Mouse (Mus musculus) neural tube, embryonic 12.5 days (tissue): Measurements from ENCODE around the gene Slc7a15. TPM values are rescaled to one million over a fixed set of nuclear protein-coding genes. Genes with fewer than 3 reads are reported as not detected.

Experiments
- ATAC-seq: fragments of 200-750 bp; cut with Nextera tagmentation; 2 replicates; pipeline ENCODE4 v1.8.0; 2017; ENCODE audit warnings: low read depth, mild to moderate bottlenecking, moderate TSS enrichment, moderate library complexity; ENCODE audit not compliant: low FRiP score
- H3K27ac ChIP-seq: fragments of 300-500 bp; sonication (generic); 2 replicates; pipeline ENCODE4 v1.5.1; 2016
- H3K27me3 ChIP-seq: fragments of 300-500 bp; sonication (generic); replicated peaks from 2 replicates; pipeline ENCODE4 v1.6.1; 2016; ENCODE audit warnings: mild to moderate bottlenecking
- H3K36me3 ChIP-seq: fragments of 300-500 bp; sonication (generic); 2 replicates; pipeline ENCODE4 v1.6.1; 2016; ENCODE audit warnings: mild to moderate bottlenecking
- H3K4me1 ChIP-seq: fragments of 300-500 bp; sonication (generic); 2 replicates; pipeline ENCODE4 v1.6.1; 2016
- H3K4me2 ChIP-seq: fragments of 300-500 bp; sonication (generic); replicated peaks from 2 replicates; pipeline ENCODE4 v1.6.1; 2016; ENCODE audit warnings: mild to moderate bottlenecking
- H3K4me3 ChIP-seq: fragments of 300-500 bp; sonication (generic); 2 replicates; pipeline ENCODE4 v1.5.1; 2016
- H3K9ac ChIP-seq: fragments of 300-500 bp; sonication (generic); 2 replicates; pipeline ENCODE4 v1.6.1; 2016; ENCODE audit warnings: mild to moderate bottlenecking
- H3K9me3 ChIP-seq: fragments of 300-500 bp; sonication (generic); 2 replicates; pipeline ENCODE4 v1.6.1; 2016; ENCODE audit warnings: mild to moderate bottlenecking
- WGBS: fragments of 180-500 bp; shearing (Covaris S2); methylation state at CpG from one replicate; pipeline ENCODE4 v1.1.7; 2016; 5-methylcytosine and 5-hydroxymethylcytosine counted together
- polyA plus RNA-seq: library from polyadenylated mRNA; unstranded; fragments of >200 nt; fragmentation: Nextera tagmentation; extraction: Ambion mirVana; gene quantifications from 2 replicates; pipeline ENCODE4 v1.2.1, GENCODE M21; 2016

Slc7a15 gene
- polyA plus RNA-seq, 1 experiment from 2014 or later: not detected

DNA sequence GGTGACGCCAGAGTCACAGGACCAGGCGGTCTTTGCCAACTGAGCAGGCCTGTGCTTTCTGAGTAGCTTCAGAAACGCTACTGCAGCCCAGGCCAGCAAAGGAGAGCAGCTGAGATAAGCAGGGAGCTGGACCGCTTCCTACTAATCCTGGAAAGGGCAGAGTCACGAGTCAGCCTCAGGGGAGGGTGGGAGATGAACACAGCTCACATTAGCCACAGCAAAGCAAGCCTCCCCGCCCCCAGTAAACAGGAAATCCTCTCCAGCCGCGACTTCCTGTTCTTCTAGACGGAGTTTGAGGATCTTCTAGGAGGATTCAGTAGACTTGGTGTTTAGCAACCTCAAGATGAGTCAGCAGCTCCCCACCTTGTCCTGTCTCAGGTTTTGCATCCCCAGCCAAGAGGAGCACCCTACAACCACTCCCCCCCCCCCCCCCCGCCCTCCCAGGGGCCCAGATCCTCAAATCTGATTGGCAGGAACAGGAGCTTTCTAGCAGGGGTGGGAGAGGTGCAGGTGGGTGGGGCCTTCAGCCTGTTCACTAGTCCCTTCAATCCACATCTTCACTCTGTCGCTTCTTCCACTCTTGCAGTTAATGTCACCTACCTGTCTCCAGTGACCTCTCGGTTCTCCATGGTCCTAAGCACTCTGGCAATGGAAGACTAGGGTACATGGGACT lies 77.4 kb downstream of the Slc7a15 start:
- Histone ChIP-seq H3K4me1 (no peaks in the 10 kb centered on the region), H3K9ac (no peak overlapping the region), H3K36me3 (no peaks in the 10 kb centered on the region), H3K27ac (no peak overlapping the region), H3K4me2 (no peak overlapping the region), H3K4me3 (no peak overlapping the region), H3K9me3 (no peaks in the 10 kb centered on the region), H3K27me3 (no peaks in the 10 kb centered on the region)
- 67% methylated on average over 12 of the region's 12 CpGs for WGBS
- no peak for ATAC-seq

DNA sequence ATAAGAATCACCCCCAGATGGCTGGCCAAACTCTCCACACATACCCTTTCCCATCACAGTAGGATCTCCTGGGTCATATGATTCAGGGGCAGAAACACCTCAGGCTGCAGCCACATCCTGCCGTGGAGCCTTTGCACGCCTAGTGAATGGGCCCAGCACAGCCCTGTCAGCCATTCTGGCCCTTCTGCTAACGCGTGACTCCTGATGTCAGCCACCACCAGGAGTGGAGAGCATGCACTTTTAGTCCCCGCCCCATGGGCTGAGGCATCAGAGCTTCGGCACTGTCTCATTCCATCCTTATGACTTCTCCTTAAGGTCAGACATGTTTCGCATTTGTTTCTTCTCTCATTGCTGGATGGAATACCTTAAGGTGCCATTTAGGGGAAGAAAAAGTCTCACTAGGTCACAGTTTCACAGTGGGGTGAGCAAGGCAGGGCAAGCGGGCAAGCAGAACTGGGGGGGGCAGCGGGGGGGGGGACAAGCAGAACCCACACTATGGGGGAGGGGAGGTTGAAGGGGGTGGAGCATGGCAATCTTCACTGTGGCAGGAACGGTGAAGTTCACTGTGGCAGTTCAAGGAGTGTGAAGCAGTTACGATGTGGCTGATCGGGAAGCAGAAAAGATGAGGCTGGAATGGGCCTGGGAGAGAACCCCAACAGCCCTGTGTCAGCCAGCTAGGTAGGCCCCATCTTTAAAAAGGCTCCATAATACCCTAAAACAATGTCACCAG lies 79.3 kb downstream of the Slc7a15 start:
- no peaks in the 10 kb centered on the region for H3K36me3 ChIP-seq
- no peaks in the 10 kb centered on the region for H3K9me3 ChIP-seq
- no peaks in the 10 kb centered on the region for H3K27me3 ChIP-seq
- H3K4me2 ChIP-seq: no peak overlapping the region
- H3K4me1 ChIP-seq: no peaks in the 10 kb centered on the region
- no peak overlapping the region for H3K4me3 ChIP-seq
- H3K9ac ChIP-seq: no peak overlapping the region
- no peak for ATAC-seq
- 64% methylated on average over 12 of the region's 12 CpGs for WGBS
- H3K27ac ChIP-seq: no peak overlapping the region

DNA sequence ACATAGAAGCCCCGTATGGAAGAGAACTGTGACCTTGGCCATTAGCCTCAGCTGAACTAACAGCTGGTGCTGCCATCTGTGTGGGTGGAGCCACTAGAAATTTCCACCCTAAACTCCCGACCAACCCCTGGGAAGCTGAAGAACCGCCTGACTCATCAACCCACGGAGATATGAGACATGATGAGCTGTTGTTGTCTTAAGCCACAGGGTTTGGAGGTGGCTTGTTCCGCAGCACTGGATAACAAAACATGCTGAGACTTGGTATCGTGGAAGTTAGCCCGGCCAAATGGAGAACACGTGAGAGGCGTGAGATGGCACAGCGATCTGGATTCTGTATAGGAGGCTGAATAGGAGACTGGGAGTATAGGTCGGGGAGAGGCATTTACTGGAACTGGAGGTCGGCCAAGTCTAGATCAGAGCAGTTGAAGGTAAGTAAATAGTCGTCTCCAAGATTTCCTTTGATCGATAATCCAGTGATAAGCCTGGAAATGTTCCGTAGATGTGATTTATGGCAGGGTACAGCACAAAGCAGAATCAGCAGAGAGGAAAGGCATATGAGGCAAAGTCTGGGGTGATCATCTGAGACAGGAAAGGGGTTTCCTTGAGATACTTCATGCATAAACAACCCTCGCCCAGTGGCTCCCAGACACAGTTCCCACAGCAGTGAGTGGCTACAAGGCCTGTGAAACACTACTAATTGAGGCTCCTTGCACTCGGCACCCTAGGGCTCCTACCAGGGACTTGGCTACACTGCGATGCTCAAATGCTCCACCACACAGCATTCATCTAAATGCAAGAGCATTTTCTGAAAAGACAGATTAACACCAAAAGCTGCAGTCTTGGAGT lies 87.6 kb downstream of the Slc7a15 start:
- no peak overlapping the region for H3K4me3 ChIP-seq
- no peaks in the 10 kb centered on the region for H3K36me3 ChIP-seq
- 74% methylated on average over 18 of the region's 18 CpGs for WGBS
- no peak; the same call in 1 of the 2 replicates for ATAC-seq
- no peaks in the 10 kb centered on the region for H3K27me3 ChIP-seq
- no peak overlapping the region for H3K9ac ChIP-seq
- H3K27ac ChIP-seq: no peak overlapping the region
- no peaks in the 10 kb centered on the region for H3K9me3 ChIP-seq
- H3K4me1 ChIP-seq: no peaks in the 10 kb centered on the region
- H3K4me2 ChIP-seq: no peak overlapping the region

DNA sequence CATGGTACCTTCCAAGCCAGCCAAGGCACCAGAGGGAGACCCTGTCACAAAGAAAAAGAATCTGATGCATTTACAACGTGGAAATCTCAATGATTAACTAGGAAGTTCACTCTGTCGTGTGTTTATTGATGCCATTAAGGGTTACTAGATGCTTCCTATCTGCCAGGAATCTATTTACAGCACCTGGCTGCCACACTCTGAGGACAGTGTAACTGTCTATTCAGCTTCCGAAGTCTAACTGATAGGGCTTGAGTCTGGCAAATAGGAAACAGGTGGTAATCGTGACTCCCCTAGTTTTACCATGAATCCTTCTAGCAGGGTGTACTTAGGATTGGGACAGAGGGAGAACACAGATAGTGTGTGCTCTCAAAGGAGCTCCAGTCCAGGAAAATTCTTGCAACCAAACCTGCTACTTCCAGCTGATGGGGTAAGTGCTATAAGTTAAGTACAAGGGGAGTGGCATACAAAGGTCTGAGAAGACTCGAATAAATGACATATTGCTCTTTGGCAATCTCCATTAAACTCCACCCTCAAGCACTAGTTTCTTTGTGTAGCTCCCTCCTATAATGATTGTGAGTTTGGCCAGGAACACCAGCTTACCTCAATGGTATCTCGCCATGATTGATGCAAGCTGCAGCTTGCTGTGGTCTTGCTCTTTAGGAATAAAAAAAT lies 88.4 kb downstream of the Slc7a15 start:
- Histone ChIP-seq H3K4me1 (no peaks in the 10 kb centered on the region), H3K4me3 (no peak overlapping the region), H3K27me3 (no peaks in the 10 kb centered on the region), H3K9ac (no peak overlapping the region), H3K36me3 (no peaks in the 10 kb centered on the region), H3K9me3 (no peaks in the 10 kb centered on the region), H3K4me2 (no peak overlapping the region), H3K27ac (no peak overlapping the region)
- 51% methylated on average over 6 of the region's 6 CpGs for WGBS
- no peak for ATAC-seq

DNA sequence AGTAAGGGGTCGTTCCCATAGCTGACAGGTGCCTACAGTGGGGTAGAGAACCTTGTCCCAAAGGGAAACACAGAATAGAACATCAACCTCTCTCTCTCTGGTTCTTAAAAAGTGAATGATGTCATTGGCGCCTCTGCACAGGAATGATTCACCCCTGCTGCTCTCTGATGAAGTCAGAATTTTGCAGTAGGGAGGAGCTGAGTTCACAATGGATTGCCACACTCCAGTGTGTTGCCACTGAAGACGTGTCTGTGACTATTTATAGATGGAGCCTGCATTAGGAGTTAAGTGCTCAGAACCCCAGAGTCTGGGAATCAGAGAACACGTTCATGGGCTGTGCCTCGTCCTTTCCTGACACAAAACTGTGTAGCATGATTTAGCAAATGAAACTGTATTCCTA lies 89.2 kb downstream of the Slc7a15 start:
- no peak for ATAC-seq

DNA sequence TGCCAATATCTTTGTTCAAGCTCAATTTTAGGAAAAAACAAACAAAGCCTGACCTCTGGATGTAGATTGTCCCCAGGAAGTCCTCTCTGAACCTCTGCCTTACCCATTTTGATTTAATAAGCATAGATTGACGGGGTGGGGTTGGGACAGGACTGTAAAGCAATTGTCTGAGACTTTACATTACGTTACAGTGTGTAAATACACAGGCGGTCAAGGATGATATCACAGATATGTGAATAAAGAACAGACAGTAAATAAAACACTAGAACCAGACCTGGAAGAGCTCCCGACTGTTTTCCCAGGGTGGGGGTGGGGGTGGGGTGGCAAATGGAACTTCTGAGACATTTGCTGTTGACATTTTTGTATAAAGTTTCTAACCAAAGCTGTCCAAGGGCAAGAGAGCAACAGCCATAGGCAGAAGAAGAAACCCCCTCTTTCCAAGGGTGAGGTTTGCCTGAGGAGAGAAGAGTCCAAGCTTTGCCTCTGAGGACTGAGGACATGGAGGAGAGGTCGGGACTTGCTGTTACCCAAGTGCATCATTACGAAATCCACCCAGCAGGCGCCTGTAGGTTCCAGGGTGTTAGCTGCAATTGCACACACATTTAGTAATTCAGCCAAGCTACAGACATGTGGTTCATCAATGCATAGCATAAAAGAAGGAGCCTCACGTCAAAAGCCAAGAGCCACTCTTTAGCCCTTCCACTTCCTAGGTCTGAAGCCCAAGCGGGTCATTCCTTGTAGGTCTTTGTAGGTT lies 91.7 kb downstream of the Slc7a15 start:
- Histone ChIP-seq H3K27ac (no peak overlapping the region), H3K27me3 (no peaks in the 10 kb centered on the region), H3K9ac (no peak overlapping the region), H3K4me3 (no peak overlapping the region), H3K4me1 (no peaks in the 10 kb centered on the region), H3K9me3 (no peaks in the 10 kb centered on the region), H3K36me3 (no peaks in the 10 kb centered on the region), H3K4me2 (no peak overlapping the region)
- 76% methylated on average over 9 of the region's 9 CpGs for WGBS
- no peak for ATAC-seq

More for the DNA sequence above, 89.2 kb downstream of the Slc7a15 start:
- H3K4me1 ChIP-seq: no peaks in the 10 kb centered on the region
- no peak overlapping the region for H3K27ac ChIP-seq
- no peaks in the 10 kb centered on the region for H3K9me3 ChIP-seq
- H3K36me3 ChIP-seq: no peaks in the 10 kb centered on the region
- no peaks in the 10 kb centered on the region for H3K27me3 ChIP-seq
- no peak overlapping the region for H3K9ac ChIP-seq
- no peak overlapping the region for H3K4me2 ChIP-seq
- WGBS: 68% methylated on average over 5 of the region's 5 CpGs
- no peak overlapping the region for H3K4me3 ChIP-seq

DNA sequence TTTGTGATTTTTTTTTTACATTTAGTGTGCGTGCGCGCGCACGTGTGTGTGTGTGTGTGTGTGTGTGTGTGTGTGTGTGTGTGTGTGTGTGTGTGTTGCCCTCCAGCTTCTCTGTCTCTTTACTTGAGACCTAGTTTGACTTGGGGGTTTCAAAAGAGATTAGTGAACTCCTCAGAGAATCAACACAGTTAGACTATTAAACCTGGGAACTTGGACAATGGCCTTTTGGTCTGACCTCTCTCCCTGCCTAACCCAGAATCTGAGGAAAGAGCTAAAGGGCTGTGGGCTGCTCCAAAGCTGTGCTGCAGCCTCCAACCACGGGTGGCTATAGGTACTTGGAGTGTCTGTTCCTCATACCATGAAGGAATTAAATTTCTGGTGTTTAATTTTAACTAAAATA lies 94.7 kb downstream of the Slc7a15 start:
- no peak overlapping the region for H3K4me3 ChIP-seq
- H3K9ac ChIP-seq: no peak overlapping the region
- ATAC-seq: no peak
- WGBS: 84% methylated on average over 6 of the region's 6 CpGs
- no peaks in the 10 kb centered on the region for H3K27me3 ChIP-seq
- H3K4me1 ChIP-seq: peaks cover 11% of the 10 kb centered on the region
- no peaks in the 10 kb centered on the region for H3K9me3 ChIP-seq
- no peak overlapping the region for H3K27ac ChIP-seq
- no peak overlapping the region for H3K4me2 ChIP-seq
- H3K36me3 ChIP-seq: no peaks in the 10 kb centered on the region

DNA sequence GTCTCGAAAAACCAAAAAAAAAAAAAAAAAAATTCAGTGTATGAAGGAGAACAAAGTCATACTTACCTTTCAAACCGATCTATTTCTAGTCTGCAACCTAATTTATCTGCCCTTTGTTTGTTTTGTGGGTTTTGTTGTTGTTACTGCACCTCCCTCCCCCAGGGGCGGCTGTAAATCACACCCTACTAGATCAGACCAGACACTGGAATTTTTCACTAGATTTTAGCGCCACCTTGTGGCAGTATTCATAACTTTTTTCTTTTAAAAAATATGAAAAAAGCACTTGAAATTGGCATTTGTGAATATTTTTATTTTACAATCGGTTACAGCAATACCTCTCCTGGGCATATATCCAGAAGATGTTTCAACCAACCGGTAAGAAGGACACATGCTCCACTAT lies 96.3 kb downstream of the Slc7a15 start:
- H3K27me3 ChIP-seq: no peaks in the 10 kb centered on the region
- H3K9ac ChIP-seq: no peak overlapping the region
- no peaks in the 10 kb centered on the region for H3K9me3 ChIP-seq
- H3K36me3 ChIP-seq: no peaks in the 10 kb centered on the region
- no peak overlapping the region for H3K4me3 ChIP-seq
- no peak overlapping the region for H3K27ac ChIP-seq
- H3K4me1 ChIP-seq: peaks cover 19% of the 10 kb centered on the region
- H3K4me2 ChIP-seq: no peak overlapping the region
- 16% methylated on average over 6 of the region's 6 CpGs for WGBS
- no peak for ATAC-seq

DNA sequence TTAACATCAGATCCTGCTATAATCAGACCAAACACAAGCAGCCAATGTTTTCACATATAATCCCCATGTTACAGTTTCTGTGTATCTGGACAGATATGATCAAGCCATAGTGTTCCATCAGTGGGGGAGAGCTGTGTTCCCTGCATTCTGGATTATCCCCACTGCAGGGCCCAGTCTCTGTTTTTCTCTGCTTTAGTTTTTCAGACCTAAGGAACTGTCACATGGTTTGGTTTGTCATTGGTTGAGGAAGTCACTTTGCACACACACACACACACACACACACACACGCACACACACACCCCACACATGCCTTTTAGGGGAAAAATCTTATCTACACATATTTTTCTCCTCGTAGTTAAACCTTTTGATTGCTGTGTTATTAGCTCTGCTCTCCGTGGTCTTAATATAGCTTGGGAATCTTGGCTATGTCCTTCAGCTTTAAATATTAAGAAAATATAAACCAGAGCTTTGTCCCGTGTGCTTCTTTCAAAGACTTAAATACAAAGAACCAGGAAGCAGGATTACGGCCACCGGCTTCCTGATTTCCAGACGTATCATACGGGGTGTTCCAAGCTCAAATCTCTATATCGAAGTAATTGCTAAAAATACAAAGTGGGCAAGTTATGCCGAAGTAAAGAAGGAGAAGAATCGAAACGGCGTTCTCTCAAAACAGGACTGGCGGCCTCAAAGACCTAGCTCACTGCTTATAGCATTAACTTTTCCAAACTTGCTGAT lies 97.1 kb downstream of the Slc7a15 start:
- Histone ChIP-seq H3K4me1 (peaks cover 27% of the 10 kb centered on the region), H3K9me3 (no peaks in the 10 kb centered on the region), H3K9ac (no peak overlapping the region), H3K27me3 (no peaks in the 10 kb centered on the region), H3K4me2 (no peak overlapping the region), H3K27ac (no peak overlapping the region), H3K36me3 (no peaks in the 10 kb centered on the region), H3K4me3 (no peak overlapping the region)
- 92% methylated on average over 14 of the region's 14 CpGs for WGBS
- ATAC-seq: no peak

DNA sequence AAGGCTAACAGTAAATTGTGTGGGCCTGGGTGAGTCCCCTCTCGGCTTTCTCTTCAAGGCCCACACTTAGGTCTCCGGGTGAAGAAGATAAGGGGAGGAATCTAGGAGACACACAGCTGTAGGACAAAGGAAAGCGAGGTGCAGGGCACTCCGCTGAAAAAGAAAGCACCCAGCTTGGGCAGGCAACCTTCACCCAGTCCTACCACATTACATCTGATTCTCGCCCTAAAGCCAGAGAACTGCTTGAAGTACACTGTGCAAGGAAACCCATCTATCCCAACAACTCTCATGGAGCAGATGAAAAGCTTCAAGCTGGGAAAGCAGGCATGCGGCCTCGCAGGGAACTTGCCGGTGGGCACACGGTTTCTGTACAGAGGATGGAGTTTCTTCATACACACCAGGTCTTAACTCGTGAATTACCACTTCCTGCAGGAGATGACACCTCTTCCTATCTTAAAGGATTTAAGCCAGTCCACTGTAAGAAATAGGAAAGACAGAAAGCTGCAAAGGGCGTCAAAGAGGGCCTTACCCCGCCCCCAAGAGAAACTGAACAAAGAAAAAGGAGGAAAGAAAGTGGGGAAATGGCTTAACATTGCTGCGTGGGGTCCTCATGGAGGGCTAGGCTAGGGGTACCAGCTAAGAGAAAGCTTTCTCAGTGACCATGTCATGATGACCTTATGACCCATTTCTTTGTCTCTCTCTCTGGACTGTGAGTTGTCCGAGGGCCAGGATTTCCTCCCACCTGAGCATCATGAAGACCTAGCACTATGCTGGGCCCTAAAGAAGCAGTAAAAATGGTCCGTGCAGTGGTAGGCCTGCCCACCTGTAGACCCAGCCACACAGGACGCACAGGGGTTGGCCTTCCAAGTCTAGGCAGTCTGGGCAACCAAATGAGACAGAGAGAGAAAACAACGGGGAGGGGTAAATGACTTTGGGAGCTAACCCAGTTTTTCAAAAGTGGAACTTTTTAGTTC lies 98.0 kb downstream of the Slc7a15 start:
- ATAC-seq: peak; percentile 1
- Histone ChIP-seq H3K4me2 (peak overlapping the region; percentile 90), H3K4me3 (peak overlapping the region; percentile 86), H3K4me1 (peaks cover 34% of the 10 kb centered on the region), H3K9me3 (no peaks in the 10 kb centered on the region), H3K27me3 (no peaks in the 10 kb centered on the region), H3K36me3 (no peaks in the 10 kb centered on the region), H3K9ac (peak overlapping the region; percentile 66), H3K27ac (peak overlapping the region; percentile 99)
- 44% methylated on average over 17 of the region's 17 CpGs for WGBS
